Mouse (Mus musculus): Measurements from ENCODE around the gene Blmh.
"Not testable (repeated sequence)": the region's sequence is repeated elsewhere in the genome, so short reads cannot be mapped to it uniquely, and the experiment has no call there.

Gene Blmh

DNA sequence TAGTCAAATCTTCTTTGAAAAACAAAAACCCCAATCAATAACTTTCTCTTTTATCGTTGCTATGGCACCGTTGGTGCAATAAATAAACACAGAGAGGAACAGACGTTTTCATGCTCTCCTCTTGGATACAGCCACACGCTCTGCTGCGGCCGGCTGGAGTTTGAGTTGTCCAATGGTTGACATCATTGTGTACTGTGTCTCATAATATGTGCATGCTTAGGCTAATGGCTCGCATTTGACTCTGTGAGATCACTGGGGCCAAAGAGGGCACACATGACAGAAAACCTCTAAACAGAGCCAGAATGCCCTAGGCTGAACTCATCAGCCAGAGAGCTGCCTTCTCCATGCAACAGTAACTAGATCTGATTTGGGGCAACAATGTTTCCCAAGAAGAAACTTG, 10.2 kb upstream of the Blmh start:
- in situ Hi-C loops (cut with MseI, MboI) = no loop called here

DNA sequence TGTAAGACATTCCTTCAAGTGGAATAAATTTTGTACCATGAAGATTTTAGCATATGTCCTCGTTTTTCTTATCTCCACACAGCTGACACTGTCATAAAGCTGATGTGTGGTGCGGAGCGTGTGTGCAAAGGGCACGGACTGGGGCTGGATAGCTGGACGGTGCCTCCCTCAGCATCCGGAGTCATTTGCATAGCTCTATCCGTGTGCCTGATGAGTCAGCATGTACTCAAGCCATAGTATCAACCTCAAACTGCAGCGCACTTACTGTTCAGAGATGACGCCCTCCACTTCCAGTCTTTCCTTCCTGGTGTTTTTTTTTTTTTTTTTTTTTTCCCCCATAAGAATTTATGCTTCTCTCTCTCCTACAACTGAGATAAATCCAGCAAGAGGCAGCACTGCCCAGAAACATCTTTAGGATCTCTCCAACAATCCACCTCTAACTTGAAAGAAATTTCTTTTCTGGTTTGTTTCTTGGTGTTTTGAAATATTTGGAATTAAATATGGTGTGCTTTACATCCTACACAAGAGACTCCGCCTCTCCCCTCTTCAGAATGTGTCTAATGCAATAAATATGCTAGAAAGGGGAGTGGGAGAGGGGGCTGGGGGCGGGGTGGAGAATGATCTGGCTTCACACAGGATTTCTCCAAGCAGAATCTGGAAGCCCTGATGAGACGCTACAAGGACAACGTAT, 7.9 kb upstream of the Blmh start:
- in situ Hi-C loops (cut with MseI, MboI) = no loop called here

DNA sequence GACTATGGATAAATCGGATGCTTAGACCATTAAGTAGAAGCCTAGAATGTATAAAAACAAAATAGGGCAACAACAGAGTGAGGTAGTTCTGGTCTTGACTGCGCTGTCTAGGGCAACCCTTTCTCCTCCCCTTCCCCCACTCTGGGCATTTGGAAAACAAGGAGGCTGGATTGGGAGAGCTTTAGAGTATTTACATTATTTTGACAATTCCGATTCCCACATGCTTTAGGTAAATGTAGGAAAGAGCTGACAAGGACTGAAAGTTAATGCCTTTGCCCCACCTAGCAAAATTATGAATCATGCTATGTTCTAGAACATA, 7.4 kb upstream of the Blmh start:
- in situ Hi-C loops (cut with MseI, MboI) = no loop called here

DNA sequence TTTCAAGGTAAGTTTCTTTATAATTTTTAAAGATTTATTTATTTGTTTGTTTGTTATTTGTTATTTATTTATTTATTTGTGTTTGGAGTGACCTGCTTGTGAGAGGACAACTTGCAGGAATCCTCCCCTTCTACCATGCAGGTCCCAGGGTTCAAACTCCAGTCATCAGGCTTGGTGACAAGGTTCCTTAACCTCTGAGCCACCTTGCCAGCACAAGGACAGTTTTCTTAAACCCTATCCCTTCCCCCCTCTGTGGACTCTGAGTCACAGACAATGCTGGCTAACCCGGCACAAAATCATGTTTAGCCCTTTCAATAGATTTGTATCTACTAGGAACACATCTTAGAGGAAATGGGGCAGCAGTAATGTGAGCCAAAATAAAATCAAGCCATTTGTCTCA, 4.0 kb upstream of the Blmh start:
- in situ Hi-C loops (cut with MseI, MboI) = no loop called here

DNA sequence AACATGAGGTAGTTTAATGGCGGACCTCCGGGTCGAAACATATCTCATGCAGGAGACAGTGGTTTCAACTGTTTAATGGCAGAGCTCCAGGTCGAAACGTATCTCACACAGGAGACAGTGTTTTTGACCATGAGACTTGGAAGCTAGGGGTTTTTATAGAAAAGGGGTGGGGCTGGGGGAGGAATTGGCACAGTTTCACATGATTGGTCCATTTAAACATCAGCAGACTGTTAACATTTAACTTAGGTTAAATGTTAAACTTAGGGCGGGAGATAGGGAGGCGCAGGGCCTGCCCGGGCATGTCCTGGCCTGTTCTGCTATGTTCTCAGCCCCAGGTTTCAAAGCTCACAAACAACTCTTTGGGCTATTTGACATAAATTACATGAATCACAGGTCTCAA, 4.0 kb downstream of the Blmh start:
- in situ Hi-C loops (cut with MseI, MboI) = not testable (repeated sequence)

DNA sequence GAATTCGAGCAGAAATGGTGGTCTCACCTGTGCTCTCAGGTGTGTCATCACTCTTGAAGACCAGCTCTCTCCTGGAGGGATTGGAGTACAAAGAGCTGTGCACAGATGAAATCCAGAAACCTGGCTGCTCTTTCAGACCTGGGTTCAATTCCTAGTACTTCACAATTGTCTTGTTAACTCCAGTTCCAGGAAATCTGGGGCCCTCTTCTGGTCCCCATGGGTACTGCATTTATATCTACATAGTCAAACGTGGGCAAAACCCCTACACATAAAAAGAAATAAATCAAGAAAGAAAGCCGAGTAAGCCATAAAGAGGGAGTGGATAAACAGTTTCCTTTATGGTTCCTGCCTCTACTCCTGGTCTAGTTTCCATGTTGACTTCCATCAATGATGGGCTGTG, 8.6 kb downstream of the Blmh start:
- in situ Hi-C loops (cut with MseI, MboI) = no loop called here

DNA sequence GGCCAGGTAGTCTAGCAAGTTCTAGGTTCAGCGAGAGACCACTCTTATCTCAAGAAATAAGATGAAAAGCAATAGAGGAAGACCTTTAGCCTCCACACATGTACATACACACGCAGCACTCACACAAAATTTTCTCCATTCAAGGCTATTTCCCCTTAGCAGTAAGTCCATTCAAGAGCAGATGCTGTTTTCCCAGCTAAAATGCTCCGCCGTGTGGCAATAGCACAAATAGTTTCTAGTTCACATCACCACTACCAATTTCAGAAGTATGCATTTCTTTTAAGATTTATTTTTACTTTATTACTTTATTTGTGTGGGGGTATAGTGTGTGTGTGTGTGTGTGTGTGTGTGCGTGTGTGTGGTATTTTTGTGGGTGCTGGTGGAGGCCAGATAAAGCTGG, 12.0 kb downstream of the Blmh start:
- in situ Hi-C loops (cut with MseI, MboI) = no loop called here

DNA sequence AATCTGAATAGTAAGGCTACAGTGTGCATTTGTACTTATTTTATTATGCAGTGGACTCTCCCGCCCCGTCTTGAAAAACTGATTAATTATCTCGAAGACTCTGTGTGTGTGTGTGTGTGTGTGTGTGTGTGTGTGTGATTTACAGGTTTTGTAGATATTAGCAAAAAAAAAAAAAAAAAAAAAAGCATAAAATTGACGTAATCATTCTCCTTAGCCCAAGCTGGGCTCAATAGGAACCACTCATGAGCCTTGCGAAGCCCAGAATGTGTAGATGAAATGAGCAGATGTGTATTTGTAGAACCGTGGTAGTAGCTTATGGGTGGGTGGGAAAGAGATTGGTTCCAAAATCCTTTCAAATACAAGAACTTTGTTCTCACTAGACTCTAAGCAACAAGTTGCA, 20.2 kb downstream of the Blmh start:
- in situ Hi-C loops (cut with MseI, MboI) = loop anchor here in 1 of 2 experiments (5.0 kb wide), 1 partner anchor 43 kb away; the partner anchor contains the start of gene Tmigd1

DNA sequence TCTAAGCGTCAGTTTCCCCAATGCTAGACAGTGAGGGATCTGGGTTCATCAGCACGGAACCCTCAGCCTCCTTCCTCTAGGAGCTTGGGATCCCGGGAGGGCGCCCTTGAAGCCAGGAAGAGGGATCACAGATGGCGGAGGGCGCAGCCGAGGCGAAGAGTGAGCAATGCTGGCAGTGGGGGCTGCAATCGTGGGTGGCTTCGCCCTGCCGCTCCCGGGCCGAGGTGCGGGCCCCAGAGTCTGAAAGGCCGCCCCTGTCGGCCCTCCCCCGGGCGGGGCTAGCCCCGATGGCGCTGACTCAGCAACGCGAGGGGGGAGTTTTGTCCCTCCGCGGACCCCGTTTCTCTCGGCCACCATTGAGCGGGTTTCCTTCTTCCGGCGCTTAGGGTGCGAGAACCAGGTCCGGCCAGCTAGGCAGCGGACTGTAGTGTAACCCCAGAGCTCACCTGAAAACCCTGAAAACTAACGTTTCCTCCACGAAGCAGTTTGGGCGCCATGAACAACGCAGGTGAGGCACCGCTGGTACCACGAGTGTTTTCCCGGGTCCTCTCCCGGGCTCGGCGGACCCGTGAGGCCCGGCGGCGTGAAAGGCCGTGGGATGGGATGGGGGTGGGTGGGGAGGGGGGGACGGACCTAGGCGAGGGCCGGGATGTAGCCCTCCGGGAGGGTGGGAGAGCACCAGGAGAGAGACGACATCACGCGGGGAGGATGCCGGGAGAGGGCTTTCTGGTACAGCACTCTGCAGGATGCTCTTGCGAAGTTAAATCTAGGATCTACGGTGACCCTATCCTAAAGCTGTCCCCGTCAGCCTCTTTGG, 21.0 kb downstream of the Blmh start:
- in situ Hi-C loops (cut with MseI, MboI) = no loop called here

DNA sequence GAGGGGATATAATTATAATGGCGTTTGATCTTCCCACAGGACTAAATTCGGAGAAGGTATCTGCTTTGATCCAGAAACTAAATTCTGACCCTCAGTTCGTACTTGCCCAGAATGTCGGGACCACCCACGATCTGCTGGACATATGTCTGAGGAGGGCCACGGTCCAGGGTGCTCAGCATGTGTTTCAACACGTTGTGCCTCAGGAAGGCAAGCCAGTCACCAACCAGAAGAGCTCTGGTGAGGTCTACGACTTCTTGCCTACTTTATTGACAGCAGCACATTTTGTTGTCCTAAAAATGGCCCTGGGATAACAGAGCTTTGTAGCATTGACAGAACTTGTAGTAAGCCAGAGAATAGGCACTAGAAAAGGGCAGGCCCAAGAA, 21.6 kb downstream of the Blmh start:
- in situ Hi-C loops (cut with MseI, MboI) = no loop called here

DNA sequence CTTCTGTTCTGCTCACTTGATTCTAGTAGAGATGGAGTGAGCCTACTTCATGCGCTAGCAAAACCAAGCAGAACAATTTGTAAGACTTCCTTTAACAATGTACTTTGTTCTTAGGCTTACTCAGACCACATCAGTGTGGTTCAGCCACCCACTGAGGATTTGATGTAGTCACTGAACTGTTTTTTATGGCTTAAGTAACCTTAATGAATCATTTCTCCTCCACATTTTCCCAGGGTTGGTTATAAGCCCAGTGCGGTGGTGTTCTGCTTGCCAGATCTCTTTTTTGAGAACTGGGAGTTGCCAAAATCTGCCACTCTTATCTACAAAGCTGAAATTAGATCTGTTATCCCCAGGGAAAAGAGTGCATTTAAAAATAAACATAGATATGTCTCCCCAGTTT, 28.9 kb downstream of the Blmh start:
- in situ Hi-C loops (cut with MseI, MboI) = no loop called here

DNA sequence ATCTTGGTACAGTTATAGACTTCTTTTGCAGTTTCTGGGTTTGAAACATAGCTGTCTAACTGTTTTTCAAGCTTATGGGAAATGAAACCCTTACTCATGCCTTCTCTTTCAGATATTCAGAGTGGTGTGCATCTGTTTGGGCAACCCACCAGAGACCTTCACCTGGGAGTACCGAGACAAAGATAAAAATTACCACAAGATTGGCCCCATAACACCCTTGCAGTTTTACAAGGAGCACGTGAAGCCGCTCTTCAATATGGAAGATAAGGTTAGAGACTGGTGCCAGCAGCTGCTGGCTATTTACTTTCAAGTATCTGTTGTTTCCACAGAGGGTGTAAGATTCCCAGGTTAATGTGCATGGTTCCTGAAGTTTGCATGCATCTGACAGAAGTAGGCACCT, 41.1 kb downstream of the Blmh start:
- in situ Hi-C loops (cut with MseI, MboI) = no loop called here

DNA sequence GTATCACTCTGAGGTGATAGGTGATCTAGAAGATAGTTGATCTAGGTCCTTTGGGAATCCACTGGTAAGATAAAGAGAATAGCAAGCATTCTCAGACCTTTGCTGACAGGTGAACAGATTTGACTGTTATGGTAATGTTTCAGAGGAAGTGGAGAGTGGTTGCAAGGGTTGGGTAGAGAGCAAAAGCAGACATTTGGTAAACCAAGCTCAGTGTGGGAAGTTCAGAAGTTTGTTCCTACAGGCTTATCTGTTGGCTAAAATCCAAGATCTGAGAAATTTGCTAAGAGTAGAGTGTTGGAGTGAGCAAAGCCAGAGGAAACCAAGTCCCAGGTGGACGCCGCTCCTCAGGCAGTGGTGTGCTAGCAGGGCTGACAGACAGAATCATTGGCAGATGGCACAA, 45.7 kb downstream of the Blmh start:
- in situ Hi-C loops (cut with MseI, MboI) = no loop called here

DNA sequence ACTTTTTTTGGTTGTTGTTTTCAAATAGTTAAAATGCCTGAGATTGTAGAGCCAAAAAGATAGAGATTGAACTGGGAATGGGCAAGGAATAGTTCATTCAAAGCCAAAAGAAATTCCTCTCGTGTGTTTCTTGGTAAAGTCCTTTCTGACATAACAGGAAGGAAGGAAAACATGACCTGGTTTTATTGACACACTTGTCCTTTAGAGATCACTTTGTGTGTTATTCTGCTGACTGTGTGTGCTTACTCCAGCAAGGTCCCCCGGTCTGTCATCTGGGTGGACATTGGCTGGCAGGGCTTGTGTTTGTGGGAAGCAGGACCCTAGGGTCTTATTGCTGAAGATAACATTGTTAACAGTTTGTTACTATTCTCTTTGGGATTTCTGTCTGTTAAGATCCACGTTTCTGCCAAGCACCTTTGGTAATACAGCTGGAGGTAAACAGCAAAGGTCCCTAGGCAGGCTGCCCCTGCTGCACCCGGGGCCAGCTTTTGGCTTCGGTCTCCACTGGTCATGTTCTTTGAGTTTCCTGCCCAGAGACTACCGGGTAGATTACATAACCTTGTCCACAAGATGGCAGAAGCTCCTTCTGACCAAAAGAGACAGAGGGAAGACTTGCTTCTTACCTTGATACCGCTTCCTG, 50.2 kb downstream of the Blmh start:
- in situ Hi-C loops (cut with MseI, MboI) = no loop called here

DNA sequence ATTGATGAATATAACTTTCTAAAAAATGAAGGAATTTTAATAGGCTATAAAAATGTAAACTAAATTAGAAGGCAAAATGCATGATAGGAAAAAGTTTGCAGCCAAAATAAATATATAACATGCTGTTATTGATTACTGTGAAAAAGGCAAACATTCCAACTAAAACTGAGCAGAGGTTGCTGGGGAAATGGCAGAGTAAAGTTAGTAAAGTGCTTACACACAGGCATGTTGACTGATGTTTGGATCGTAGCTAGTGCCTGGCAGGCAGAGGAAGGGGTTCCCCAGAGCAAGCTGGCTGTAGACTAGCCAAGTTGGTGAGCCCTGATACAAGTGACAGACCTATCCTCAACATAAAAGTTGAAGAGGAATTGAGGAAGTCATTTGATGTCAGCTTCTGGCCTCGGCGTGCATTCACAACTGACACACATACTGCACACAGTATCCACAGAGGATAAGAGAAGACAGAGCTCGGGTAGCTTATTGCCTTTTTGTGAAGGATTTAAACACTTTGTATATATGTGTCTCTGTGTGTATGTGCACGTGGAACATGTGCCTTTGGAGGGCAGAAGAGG, 57.0 kb downstream of the Blmh start:
- in situ Hi-C loops (cut with MseI, MboI) = no loop called here

DNA sequence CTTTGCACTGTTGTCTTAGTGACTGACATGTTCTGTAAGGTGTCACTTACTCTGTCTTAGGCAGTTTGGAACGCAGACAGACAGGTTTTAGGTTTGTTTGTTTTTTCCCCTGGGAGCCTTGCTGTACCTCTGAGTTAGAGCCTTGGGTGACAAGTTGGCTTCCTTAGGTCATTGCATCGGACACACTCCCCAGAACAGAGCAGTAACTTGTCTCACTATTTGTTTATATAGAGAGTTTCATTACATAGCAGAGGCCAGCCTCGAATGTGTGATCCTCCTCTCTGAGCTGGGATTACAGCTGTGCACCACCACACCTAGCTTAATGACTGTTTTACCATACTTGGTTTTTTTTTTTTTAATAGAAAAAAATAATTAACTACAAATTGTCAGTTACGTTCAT, 57.8 kb downstream of the Blmh start:
- in situ Hi-C loops (cut with MseI, MboI) = no loop called here

DNA sequence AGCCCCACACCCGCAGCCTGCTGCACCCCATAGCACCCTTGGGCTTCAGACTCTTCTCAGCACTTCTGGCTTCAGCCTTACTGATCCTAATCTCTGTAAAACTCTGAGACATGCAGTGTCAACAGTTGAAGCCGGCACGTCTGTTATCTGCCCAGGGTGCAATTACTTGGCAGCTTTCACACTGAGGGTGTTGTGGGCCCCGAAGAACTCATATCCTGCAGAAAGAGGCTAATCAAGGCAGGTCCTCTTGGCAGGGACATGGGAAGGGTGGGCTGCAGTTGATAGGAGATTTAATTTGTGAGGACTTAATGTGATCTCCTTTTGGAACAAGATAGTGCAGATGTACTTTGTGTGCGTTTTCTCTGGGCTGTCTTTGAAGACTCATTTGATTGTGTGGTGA, 59.0 kb downstream of the Blmh start:
- in situ Hi-C loops (cut with MseI, MboI) = no loop called here

DNA sequence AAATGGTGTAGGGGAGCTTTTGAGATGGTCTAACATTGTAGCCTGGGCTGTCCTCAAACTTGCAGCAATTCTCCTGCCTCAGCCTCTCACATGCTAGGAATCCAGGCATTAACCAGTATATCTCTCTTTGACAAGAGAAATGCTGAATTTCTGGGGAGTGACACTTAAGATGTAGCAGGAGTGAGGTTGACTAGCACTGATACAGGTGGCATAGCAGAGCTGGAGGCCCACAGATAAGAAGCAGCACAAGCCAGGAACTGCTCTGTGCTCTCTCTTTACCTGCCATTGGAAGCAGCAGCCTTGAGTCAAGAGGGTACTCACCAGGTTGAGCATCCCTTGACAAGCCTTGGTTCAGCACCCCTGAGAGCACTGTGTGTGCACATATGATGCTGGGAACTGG, 59.6 kb downstream of the Blmh start:
- in situ Hi-C loops (cut with MseI, MboI) = no loop called here

DNA sequence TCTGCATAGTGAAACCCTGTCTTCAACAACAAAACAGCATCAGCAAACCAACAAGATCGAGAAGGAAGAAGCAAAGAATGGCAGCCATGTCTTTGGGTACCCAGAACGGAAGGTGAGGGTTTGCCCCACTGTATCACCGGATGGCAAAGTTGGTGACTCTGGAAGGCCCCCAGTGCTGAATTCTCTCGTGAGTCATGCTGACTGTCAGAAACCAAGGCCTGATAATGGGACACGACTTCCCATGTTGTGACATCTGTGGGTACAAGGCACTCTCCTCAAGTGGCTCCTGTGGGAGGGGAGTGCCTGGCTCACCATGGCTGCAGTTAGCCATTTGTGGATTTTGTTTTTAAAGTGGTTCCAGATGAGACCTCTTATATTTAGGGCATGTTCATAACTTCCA, 66.2 kb downstream of the Blmh start:
- in situ Hi-C loops (cut with MseI, MboI) = no loop called here

DNA sequence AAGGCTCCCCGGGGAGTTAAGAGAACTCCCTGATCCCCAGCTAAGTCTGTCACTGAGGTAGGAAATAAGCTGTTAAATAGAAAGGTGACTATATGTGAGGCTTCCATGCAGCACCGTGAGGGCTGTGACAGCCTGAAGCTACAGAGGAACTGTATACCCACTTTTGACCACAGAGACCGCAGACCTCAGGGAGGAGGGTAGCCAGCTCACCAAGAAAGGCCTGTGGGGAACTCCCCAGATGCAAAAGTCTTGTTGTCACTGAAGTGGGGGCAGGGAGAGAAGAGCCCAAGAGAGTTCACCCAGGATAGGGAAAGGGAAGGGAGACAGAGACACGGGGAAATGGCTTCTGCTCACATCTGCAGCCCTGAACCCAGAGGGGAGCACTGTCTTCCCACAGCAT, 68.3 kb downstream of the Blmh start:
- in situ Hi-C loops (cut with MseI, MboI) = no loop called here

DNA sequence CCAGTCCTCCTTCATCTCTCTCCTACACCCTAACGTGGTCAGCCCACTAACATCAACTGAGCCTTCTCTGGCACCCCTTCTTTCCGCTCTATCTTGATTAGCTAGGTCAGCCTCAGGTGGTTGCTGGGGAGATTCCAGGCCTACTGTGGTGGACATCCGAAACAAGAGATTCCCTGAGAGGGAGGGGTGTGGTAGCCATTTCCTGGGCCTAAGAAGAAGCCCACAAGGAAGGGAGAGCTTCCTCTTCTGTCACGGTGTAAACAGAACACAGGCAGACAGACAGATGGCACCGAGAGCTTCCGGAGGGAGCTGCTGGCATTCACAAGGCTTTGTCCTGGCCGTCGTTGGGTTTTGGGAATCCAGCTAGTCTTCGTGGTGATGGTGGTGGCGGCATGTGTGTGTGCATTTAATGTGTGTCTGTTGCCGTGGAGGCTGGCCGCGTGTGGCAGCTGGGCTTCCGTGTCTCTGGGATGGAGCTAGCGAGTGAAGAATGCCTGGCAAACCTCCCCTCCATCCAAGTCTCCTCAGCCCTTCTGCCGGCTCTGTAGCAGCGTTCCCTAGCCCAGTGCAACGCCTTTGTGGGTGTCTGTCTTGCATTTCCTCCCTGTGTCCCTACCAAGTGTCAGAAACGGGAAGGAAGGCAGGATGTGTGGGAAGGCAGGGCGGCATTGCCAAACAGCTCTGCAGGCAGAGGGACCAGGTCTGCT, 71.5 kb downstream of the Blmh start:
- in situ Hi-C loops (cut with MseI, MboI) = loop anchor here (5.0 kb wide), 2 partner anchors 86 to 96 kb away; no protein-coding TSS in a partner anchor

DNA sequence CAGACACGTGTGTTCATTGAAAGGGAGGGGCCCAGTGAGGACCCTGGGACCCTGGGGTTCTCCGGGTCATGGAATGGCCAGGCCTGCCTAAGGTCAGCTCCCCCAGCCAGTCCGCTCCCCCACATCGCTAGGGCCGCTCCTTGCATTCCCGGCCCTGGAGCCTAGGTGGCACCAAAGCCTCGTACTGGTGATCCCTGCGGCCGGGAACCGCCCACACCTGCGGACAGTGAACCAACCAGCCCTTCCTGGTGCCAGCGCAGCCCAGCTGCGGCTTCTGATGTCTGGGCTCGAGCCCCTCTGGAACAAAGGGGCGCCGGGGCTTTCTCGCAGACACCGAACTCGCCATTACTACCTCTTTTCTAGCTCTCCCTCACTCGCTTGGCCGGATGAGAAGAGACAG, 72.7 kb downstream of the Blmh start:
- in situ Hi-C loops (cut with MseI, MboI) = loop anchor here (5.0 kb wide), 2 partner anchors 85 to 95 kb away; no protein-coding TSS in a partner anchor

Measured in mouse trophoblast stem cell (cell line).